Mouse (Mus musculus): ENCODE data around the gene Capn10.
A peak's percentile ranks its signal among the peaks of the same experiment; 100 is the strongest.
"Not testable (repeated sequence)": the region's sequence is repeated elsewhere in the genome, so short reads cannot be mapped to it uniquely, and the experiment has no call there.

Capn10 gene

DNA sequence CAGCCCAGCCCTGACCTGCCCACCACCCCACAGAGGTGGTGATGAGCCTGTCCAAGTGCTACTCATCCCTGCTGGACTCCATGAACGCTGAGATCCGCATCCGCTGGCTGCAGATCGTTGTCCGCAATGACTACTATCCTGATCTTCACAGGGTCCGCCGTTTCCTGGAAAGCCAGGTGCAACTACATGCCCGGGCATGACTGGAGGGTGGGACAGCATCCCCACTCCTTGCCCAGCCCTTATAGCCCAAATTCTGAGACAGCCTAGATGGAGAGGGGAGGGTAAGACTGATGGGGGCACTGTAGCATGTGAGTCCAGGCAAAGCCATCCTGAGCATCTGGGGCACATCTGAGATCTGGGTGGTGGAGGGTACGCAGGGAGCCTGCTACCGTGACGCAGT lies 15.0 kb upstream of the Capn10 start:
- DNase-seq (ENCODE audit: low read depth in 1 of 2, low spot score in 2 of 2) = no peak

DNA sequence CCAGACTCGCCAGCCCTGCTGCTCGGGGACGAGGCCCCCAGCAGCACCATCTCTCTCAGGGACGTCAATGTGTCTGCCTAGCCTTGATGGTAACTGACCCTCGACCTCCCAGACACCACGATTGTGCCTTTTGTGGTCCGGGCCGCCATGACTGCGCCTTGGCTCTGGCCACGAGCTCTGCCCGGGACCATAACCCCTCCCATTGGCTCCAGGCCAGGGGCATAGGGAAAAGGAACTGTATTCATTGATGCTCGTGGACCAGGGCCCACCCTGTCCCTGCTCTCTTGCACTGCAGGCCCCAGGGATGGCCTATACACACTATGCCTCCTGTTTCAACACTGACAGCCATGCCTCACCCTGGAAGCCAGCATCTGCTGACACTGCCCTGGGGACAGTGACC lies 14.4 kb upstream of the Capn10 start:
- no peak for DNase-seq (ENCODE audit: low read depth in 1 of 2, low spot score in 2 of 2)

DNA sequence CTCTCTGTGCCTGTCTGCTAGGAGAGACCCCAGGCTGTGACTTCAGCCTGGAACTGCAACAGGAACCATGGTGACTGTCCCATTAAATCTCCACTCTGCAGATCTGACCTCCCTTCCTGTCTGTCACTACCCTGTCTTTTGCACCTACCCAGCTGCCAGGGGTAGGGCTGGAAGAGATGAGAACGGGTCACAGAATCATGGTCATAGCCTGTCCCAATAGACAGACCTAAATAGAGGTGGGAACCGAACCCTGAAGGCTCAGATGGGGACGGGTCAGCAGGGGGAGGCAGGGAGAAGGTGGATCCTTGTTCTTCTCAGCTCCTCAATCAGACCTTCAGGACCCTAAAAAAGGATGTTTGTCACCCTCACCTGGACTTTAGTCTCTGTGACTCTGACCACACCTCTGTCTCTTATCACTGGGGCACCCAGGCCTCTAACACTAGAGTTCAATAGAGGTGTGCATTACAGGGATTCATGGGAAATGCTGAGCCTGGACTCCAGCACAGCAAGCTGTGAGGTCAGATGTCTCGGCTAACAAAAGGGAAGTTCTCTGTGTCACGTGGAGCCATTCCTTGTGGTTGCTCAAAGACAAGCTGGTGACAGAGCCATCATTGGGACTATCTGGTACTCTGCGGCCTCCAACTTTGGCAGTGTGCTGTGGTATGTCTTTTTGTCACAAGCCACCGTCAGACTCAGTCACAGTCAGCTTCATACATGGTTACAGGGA lies 13.5 kb upstream of the Capn10 start:
- peak in 1 of 2 experiments; percentile 23 for DNase-seq (ENCODE audit: low read depth in 1 of 2, low spot score in 2 of 2)

DNA sequence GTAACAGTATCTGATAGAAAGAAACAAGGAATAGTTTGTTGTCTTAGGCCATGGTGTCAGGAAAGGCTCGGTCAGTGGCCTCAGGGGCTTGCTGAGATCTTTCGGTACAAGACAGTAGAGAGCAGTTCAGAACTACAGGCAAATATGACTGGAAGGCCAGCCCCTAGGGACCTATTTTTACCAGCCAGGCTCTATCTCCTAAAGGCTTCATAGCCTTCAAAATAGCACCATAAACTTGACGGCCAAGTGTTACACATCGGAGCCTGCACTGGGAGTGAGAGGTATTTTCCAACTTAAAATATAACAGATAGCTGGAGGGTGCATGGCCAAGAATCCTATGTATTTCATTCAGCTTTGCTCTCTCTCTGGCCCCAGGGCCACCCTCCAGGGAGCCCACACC lies 12.7 kb upstream of the Capn10 start:
- no peak for DNase-seq (ENCODE audit: low read depth in 1 of 2, low spot score in 2 of 2)

DNA sequence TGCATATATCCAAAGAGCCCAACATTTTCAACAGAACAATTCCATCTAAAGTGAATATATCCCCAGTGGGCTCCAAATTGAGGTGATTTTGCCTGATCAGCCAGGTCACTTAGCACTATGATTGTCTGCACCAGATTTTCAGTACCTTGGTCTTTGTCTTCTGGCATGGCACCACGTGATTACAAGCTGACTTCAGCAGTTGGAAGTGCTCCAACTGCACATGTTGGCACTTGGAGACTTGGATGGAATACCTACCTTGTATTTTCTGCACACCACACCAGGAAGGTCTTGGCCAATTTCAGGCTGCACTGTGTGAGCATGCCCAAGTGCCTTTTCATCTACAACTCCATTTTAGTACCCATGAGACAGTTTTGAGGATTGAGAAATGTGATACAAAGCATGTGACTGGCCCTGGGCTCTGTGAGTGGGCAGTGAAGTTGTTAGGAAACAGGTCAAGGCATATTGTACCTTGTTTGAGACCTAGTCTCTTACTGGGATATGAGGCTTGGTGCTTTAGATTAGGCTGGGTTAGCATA lies 3.9 kb upstream of the Capn10 start:
- DNase-seq (ENCODE audit: low read depth in 1 of 2, low spot score in 2 of 2) = no peak

DNA sequence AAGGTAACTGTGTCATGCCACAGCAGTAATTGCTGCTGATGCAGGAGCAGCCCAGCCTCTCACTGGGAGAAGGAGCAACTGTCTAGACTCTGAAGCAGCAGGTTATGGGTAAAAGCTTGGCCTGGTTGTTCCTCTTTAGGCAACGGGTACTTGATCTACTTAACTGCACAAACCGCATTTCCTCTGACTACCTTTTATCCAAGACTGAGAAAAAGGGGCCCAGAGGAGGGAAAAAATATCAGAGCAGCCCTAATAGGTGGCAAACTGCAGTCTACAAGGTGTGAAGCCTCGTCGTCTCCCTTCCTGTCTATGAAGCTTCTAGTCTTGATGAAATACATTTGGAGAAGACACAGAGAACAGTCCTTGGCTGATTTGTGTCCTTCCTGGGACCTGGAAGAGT lies 565 bp upstream of the Capn10 start:
- no peak for DNase-seq (ENCODE audit: low read depth in 1 of 2, low spot score in 2 of 2)

DNA sequence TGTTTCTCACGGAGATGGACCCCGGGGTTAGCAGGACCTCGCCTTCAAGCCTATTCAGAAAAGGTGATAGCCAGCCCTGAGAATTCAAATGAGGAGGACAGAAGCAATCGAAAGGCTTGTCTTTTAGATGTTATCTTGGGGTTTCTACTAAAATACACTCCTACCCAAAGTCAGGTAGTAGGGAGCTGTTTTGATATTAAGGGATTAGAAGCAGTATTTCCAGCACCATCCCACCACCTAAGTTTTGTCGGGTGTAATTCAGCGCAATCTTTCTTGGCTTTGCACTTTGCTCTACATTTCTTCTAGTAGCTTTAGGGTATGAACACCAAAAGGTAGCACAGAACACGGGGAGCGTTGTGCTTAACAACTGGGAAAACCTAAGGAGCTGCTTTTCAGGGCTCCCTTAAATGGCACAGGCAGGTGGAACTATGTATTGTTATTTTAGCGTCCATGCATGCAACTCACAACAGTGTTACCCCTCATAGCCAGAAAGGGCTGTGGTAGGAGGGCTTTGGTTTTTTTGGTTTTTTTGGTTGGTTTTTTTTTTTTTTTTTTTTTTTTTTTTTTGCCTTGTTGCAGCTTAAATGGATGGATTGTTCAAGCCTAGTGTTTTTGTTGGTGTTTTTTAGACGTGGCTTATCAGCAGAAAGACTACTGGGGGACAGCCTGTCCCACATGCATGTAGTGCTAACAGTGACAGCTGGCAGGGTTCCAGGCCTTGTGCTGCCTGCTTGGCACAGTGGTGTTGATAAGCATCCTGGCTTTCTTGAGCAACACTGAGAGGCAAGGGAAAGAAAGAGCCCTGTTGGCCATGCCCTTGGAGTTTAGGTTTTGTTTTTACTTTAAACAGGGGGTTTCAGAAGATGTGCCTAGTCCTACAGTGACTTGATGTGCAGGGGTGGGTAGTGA lies 1.1 kb downstream of the Capn10 start:
- no peak for DNase-seq (ENCODE audit: low read depth in 1 of 2, low spot score in 2 of 2)

DNA sequence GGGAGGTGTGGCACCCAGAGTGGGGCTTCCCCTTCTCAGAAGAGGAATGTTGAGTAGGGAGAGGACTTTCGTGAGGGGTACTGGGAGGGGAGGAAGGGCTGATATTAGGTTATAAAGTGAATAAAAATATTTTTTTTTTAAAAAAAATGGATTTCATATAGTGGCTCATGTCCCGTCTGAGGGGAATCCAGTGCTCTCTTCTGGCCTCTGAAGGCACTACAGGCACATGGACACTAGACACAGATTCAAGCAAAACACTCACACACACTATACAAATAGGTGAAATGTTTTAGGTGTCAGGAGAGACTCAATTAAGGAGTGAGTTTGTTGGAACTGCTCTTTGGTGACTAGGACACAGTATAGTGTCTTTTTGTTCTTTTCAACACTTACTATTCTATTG lies 1.8 kb downstream of the Capn10 start:
- DNase-seq (ENCODE audit: low read depth in 1 of 2, low spot score in 2 of 2) = no peak

DNA sequence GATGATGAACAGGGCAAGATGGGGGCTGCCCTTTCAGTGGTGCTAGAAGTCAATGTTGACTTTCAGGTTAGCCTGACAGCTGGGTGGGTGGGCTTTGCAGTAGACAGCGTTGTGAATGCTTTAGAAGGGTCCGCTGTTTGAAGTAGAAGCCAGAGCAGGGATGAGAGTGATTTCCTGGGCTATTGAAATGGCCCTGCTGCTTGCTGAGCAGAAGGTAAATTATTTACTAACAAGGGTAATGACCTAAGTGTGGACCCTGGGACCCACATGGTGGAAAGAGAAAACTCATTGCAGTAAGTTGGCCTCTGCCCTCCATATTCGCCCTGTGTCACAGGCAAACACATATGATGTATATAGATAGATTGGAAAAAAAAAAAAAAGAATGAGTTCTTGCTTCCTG lies 2.3 kb downstream of the Capn10 start:
- no peak for DNase-seq (ENCODE audit: low read depth in 1 of 2, low spot score in 2 of 2)

DNA sequence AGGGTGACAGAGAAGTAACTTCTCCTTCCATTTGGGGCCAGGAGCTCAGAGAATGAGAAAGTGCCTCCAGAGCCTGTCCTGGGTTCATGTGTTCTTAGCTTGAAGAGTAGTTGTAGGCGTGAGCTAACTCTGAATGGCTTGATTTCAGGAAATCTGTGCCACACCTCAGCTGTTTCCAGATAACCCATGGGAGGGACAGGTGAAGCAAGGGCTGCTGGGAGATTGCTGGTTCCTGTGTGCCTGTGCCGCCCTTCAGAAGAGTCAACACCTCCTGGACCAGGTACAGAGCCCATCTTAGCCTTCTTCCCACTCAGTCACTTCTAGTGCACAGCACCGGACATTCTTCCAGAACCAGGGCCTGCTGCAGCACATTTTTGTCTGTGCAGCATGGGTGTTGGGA lies 3.6 kb downstream of the Capn10 start:
- no peak for DNase-seq (ENCODE audit: low read depth in 1 of 2, low spot score in 2 of 2)

DNA sequence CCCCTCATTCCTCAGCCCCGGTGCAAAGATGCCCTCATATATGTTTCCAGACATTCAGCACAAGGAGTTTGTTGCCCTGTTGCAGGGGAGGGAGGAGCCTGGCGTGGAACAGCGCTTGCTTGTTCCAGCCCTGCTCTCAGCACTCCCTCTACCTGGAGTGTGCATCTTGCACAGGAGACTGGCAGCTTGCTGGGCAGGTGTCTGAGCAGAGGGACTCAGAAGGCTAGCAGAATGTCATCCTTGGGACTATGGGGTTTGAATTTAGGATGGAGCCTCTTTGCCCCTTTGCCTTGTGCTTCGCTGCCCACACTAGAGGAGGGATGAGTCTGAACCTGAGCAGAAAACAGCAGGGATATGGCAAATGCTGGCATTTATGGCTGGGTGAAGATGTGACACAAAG lies 5.6 kb downstream of the Capn10 start:
- no peak for DNase-seq (ENCODE audit: low read depth in 1 of 2, low spot score in 2 of 2)

DNA sequence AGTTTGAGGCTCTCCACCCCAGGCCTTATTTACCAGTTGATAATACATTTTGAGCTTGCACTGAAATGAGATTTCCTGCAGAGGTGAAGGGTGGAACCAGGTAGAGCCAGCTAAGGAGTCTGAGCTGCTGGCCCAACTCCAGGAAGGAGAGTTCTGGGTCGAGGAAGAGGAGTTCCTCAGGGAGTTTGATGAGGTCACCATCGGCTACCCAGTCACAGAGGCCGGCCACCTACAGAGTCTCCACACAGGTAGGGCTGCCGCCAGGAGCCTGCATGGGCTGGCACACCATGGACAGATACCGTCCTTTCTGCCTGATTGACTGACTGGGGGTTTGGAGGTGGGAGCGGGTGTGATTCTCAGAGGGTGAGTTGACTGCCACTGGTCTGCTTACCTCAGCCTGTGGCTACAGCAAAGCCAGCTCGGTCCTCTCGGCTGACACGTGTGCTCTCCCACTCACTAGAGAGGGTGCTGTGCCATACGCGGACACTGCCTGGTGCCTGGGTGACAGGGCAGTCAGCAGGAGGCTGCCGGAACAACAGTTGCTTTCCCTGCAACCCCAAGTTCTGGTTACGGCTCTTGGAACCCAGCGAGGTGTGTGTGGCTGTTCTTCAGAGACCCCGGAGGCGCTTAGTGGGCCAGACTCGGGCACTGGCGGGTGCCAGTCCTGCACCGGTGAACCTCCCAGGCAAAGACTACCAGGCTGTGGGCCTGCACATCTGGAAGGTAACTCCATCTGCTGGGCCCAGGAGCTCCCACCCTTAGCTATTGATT lies 9.2 kb downstream of the Capn10 start:
- DNase-seq (ENCODE audit: low read depth in 1 of 2, low spot score in 2 of 2) = no peak

DNA sequence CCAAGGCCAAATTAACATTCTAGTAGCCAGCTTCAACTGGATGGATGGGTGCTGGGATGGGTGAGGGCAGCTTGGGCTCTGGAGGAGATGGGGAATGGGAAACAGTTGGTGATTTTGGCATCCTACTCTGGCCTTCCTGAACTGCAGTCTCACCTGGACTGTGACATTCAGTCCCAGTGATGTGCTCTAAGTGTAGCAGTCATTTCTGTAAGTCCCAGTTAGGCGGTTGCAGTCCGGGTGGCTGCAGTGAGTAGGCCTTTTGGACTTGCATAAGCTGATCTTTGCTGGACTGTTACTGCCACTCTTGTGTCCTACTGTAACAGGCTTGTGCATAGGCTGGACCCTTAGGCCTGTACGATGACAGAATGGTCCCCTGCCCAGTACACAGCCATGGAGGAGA lies 13.8 kb downstream of the Capn10 start:
- no peak for DNase-seq (ENCODE audit: low read depth in 1 of 2, low spot score in 2 of 2)

DNA sequence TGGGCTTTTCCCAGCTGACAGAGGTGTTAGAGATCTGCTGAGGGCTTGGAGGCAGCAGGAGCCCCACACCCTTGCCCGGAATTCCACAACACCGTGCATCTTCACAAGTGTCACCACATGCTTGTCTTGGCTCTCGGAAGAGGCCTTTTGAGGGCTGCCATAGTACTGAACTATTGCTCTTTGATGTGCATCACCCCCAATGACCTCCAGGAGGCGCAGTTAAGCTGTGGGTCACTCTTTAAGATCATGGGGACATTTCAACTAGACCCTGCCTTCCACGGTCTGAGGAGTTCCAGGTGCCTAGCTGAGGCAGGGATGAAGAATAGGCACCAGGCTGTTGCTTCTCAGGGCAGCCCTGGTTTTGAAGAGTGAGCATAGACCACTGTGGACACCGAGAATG lies 15.2 kb downstream of the Capn10 start:
- DNase-seq (ENCODE audit: low read depth in 1 of 2, low spot score in 2 of 2) = no peak

DNA sequence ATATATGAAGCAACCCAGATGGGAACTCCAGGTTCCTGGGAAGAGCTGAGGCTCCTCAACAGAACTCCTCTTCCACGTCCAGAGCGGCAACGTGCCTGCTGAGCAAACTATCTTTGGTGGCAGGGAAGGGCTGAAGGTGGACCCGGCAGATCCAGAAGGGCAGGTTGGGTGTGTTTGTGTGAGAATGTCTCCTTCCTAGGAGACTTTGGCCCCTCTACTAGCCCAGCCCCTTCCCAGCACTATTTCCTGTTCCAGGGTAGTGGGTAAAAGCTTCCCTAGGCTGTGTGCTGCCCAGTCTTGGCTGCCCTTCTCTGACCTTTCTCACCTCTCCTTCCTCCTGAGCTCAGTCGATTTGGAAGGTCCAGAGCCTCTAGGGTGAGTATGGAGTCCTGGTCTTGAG lies 16.4 kb downstream of the Capn10 start, which contains the start of gene Gpr35:
Gene Gpr35 (plus strand): TSS at position 259 of the 400 bp plus-strand sequence.
- no peak for DNase-seq (ENCODE audit: low read depth in 1 of 2, low spot score in 2 of 2)

DNA sequence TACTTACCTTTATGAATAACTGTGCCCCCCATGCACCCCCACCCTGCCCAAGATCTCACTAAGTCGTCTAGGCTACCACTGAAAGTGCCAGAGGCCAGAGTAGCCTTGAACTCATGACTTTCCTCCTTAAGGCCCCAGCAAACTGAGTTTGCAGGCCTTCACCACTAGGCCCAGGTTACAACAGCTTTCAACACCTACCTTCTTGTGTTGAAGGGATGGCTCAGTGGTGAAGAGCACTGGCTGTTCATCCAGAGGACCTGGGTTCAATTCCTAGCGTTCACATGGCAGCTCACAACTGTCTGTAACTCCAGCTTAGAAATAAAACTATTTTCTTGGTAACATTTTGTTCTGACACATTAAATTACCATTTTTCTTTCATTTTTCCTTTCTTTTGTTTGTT lies 19.5 kb downstream of the Capn10 start:
- no peak for DNase-seq (ENCODE audit: low read depth in 1 of 2, low spot score in 2 of 2)

DNA sequence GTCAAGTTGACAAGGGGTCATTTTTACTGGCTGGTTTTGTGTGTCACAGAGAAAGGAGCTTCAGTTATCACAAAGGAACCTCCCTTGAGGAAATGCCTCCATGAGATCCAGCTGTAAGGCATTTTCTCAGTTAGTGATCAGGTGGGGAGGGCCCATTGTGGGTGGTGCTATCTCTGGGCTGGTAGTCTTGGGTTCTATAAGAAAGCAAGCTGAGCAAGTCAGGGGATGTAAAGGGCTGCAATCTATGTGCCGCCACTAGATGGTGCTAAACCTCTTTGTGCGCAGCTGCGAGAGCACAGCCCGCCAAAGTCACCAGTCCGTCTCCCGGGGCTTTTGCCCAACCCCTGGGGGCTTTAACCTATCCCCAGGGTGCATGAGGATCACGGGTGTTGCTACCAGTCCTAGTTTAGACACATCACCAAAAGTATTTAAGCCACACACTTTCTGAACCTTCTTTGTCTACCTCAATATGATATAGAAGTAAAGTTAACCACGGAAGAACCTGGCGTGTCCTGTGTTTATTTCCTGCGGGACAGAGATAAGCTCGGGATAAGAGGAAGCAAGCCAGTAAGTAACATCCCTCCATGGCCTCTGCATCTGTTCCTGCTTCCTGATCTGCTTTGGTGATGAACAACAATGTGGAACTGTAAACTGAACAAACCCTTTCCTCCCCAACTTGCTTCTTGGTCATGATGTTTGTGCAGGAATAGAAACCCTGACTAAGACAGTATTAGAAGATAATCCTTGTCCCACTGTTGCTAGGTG lies 22.6 kb downstream of the Capn10 start:
- DNase-seq (ENCODE audit: low read depth in 1 of 2, low spot score in 2 of 2) = peak in 1 of 2 experiments; percentile 52

DNA sequence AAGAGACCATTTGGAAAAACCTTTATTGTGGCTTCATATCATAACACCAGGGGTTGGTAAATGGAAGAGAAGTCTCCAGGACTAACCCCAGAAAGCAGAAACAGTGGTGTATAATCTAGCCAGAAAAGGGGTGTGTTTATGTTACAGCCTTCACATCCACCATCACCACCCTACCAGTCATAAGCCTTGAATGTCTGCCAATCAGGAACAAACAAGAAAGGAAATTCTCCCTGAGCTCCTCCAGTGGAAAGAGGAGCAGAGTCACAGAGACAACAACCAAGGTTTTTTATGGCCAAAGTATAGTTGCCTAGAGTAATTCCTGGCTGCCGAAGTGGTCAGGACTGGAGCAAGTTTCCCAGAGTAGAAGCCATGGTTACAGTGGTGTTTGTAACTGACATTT lies 24.8 kb downstream of the Capn10 start:
- DNase-seq (ENCODE audit: low read depth in 1 of 2, low spot score in 2 of 2) = no peak

DNA sequence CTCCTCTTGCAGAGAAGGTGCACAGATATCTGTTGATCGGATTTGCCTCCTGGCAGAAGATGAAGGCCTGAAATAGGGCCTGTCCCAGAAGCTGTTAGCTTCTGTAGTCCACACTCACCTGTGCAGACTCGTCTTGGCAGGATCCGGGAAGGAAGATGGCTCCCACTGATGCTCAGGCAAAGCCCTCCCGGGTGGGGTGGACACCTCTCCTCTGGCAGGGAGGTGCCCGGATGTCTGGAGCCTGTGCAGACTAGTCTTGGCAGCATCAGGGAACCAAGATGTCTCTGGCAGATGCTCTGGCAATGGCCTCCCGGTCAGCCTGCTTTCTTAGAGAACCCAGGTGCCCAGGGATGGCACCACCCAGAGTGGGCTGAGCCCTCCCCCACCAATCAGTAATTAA lies 36.6 kb downstream of the Capn10 start:
- not testable (repeated sequence) for DNase-seq (ENCODE audit: low read depth in 1 of 2, low spot score in 2 of 2)

Data from monocyte, adult 2 months (primary cell).